Mouse (Mus musculus) telencephalon, adult 2 months (tissue): ENCODE measurements at regions not wholly inside any gene's neighbourhood (a gene's known extent, or its start where the extent isn't known, plus 50 kb on each side); places are given as distances from the start of the nearest gene placed in this dataset.

Experiments
- DNase-seq: peaks from one replicate; pipeline ENCODE4 v3.0.0-alpha.2; 2011; ENCODE audit warnings: low read depth, low spot score

GRCm38 (mm10) chr6:106876690-106877089 lies 76.8 kb upstream of the Crbn start:
- DNase-seq = no peak

DNA sequence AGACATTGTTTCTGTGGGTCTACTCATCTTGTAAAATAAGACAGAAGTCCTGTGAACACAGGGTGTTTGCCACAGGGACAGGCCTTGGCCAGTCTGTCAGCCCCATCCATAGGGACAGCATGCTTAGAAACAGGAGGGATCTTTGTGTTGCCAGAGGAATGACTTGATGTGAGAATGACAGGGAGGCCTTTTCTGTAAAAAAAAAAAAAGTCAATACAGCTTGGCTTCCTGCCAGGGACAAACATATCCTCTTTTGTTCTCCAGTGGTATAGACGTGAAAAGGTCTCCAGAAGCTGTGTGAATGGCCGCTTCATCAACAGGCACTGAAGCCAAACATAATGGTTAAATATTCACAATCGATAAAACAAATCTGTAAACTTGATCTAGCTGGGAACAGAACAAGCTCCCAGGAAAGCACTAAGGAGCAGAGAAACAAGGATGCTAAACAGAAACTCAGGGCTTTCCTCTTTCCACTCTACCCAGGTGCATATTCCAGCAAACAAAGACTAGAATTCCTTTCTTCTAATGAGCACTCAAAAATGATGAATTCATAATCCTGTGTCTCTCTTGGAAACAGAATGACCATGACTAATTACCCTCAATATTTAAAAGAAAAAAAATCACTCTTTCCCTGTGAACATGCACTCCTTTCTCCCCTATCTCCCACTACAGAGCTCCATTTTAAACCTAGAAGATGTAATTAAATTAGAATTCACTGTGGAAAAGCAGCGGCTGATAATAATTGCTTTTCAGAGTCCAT lies 92.2 kb upstream of the Crbn start:
- no peak for DNase-seq

DNA sequence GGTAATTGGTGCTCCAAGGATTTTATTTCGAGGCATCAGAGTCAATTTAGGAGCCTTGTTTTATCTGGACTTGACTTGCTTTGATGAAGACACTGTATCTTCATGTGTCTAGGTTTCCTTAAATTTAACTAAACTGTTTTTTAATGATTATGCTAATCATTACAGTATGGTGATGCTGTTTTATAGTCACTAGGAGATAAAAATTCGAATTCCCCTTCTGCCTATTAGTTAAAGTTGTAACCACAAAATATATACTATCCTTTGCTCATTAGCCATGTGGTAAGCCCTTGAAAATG lies 92.7 kb upstream of the Crbn start:
- DNase-seq = no peak

DNA sequence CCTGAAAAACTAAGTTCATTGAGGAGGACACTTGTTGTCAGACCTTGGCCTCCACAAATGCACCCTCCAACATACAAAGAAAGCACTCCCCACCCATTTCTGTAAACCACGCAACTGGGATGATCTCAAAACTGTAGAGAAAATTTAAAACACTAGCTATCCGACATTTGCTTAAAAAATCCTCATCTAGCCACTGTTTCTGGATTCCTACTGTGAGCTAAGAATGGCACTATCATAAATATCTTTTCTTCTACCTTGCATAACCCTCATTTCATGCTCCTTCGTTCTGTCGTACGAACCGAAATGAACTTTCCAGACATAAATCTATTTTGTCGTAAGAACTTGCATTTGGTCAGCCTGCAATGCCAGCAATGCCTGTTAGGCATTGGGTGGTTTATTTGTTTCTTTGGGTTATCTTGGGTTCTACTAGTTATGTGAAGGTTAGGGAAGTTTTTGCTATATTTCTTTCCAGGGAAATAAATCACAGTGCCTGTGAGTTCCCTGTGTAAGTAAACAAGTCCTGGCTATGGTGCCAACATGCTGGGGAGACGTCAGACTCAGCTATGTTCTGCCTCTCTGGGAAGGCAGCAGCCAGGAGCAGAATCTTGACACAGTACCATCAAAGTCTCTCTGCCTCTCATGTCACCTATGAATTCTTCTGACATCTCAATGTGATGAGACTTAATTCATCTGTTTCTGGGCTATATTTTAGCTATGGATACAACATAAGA lies 104.2 kb upstream of the Crbn start:
- no peak for DNase-seq

- no peak for DNase-seq
Measured at GRCm38 (mm10) chr6:106915121-106915520, 115.2 kb upstream of the Crbn start.

DNA sequence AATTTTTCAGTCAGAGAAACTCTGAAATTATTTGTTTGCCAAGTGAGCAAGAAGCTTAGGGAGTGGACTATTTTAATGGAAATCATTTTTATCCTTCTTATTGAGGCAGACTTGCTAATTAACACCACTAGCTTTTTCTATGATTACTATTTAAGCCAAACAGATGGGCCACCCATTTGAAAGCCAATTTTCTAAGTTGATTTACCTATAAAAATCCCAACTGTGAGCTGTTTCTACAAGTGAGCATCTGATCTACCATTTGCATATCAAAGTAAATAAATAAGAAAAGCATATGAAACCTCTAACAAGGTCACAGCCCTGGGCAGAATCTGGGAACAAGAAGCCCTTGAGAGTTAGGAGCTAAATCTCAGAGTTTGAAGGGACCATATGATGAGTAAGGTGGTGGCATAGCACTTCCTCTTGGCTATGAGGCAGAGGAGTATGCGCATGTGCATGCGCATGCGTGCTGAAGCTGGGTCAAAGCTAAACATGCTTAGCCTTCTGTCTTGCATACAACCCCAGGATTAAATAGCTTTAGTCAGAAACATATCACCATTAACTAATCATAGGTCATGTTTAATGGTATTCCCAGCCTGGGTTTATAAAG lies 116.9 kb upstream of the Crbn start:
- DNase-seq = no peak

DNA sequence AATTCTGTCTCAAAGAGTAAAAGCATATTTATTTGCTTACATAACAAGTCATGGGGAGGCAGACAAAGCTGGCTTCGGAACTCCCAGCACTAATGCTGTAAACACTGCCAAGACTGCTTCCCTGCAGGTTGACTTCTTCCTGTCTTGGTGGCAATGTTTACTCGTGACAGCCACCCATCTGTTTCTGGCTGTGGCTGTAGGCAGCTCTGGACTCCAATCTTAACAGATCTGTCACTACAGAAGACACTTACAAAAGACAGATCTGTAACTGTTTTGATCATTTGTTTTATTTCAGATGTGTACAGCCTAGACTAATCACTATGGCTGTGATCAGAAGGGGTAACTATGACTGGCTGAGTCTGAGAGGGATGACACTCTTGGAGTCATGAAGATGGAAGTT lies 121.1 kb upstream of the Crbn start:
- no peak for DNase-seq

- no peak for DNase-seq
Measured at GRCm38 (mm10) chr6:106925486-106925885, 125.6 kb upstream of the Crbn start.

DNA sequence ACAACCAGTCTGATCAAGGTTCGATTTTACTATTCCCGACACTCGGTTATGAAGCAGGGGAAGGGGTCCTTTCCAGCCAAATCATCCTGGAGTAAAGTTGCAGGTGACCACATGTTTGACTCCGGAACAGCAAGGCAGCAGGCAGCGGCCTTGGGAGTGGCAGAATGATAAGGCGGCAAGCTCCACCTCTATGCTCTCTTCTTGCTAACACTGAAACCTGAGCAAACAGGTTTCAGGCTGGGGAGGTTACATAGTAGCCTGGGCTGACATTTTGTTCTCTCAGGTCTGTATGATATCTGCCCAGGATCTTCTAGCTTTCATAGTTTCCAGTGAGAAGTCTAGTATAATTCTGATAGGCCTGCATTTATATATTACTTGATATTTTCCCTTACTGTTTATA lies 133.7 kb upstream of the Crbn start:
- DNase-seq = no peak

GRCm38 (mm10) chr6:106946227-106946927 lies 146.5 kb upstream of the Crbn start:
- DNase-seq = no peak

- DNase-seq = no peak
Measured at GRCm38 (mm10) chr6:106950909-106951308, 151.0 kb upstream of the Crbn start.

DNA sequence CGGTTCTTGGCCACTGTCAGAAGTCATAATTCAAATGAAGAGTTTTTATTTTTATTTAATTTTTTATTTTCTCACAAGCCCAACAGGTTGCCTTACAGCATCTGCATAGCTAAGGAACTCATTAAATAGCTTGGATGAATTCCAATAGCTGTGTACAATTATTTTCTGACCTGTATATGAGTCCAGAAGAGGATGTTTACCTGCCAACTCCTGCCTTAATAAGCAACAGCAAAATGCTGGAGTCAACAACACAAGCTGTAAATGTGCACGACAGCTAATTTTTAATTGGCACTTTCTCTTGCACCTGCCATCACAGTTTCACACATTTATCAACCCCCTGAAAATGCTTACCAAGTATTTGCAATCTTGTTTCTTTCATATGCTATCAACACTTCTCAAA lies 161.4 kb upstream of the Crbn start:
- no peak for DNase-seq

DNA sequence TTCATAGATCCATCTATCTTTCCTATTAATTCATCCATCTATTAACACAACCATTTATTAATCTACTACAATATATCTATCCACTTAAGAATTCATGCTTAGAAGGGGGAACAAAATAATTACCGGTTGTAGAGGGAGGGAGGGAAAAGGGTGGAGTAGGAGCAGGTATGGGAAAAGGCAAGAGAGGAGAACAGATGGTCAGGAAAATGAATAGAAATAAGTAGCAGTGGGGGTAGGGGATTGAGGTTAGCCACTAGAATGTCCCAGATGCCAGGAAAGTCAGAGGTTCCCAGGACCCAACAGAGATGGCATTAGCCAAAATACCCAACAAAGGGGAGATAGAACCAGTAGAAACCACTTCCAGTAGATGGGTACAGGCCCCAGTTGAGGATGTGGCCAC lies 164.5 kb upstream of the Crbn start:
- no peak for DNase-seq

DNA sequence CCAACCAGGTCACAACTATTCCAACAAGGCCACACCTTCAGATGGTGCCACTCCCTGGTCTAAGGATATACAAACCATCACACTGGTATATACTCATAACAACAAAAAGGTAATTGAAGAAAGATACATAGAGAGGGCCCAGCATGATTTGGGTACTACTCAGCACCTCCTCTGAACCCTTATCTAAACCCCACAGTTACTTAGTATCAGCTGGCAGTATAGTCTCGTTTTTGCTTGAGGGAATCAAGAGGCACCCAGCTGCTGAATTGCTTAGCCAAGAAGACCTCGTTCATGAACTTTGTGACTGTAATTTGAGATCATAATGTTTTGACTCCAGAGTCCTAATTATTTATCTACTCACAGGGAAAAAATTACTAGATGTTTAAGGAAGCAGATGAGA lies 175.6 kb upstream of the Crbn start:
- no peak for DNase-seq

DNA sequence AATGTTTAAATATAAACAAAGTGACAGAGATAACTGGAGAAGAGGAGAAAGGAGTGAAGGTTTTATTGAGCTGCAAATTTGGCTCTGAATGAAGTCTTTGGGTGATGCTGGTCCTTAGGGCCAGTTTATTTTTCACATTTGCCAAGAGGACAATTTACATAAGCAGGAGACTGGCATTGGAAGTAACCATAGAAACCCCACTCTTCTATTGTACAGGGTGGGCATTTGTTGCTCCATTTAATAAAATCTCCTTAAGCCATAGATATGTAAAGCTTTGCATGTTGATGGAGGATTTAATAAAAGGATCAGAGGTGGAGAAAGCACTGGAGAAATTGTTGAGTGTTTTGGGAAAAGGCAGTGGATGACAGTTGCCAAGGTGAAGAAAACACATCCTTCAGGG lies 178.8 kb upstream of the Crbn start:
- DNase-seq = no peak

DNA sequence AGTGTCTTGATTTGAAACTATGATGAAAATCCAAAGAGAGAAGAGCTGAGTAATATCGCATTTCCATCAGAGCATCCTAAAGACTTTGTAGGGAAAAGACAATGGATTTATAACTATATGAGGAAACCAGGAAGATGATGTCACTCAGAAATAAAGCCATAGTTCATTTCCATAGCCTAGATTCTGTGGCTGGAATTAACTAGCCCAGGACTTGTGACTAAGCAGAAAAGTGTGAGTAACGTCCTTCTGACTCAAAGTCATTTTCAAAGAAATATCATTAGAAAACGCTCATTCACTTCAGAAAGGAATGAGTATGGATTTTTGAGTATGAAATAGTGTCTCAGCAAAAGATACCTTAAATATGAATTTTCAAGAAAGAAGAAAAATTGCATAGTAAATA lies 179.9 kb upstream of the Crbn start:
- DNase-seq = no peak

DNA sequence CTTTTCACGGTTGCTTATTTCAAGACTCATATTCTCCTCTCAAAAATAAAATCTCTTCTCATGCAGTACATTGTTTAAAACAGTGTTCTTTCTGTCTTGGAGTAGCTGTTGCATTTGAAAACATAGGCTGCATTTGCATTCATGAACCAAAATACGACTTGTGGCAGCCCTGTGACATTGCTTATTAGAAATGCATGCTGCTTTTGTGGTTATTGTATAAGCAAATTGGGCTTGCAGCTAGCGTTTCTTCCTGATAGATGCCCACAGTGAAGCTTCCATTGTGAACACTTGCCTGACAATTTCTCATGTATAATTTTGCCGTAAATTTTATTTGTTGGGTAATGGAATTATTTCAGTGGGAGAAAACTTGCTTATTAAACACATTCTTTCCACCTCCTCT lies 180.3 kb upstream of the Crbn start:
- DNase-seq = no peak

- DNase-seq = no peak
Measured at GRCm38 (mm10) chr6:106981232-106981631, 181.4 kb upstream of the Crbn start.

DNA sequence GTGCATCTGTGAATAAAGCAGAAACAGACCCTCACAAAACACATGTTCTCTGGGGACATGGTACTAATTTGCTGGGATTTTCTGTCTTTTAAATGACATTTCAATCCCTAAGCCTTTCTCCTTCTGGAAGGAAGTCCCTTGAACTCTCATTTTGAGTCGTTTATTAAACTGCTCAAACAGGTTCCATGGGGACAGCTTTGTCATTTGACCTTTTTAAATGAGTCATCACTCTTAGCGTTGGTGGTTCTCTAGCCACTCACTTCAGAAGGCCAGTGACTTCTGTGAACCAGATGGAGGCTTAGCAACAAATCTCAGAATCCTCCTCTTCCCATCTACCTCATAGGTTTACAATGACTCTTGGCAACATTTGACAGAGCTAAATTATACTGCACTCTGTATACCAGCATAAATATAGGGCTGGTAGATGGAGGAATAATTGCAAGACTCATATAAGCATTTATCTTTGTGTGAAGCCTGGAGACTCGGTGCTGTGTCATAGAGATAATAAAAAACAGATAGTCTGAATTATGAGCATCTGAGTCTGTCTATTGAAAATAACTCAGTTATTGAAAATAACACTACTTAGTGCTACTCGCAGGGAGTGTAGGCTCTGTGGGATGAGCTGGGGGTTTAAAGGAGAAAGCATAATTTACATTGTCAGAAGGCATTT lies 185.4 kb upstream of the Crbn start:
- DNase-seq = no peak

GRCm38 (mm10) chr6:106991586-106991985 lies 191.7 kb upstream of the Crbn start:
- DNase-seq = no peak

GRCm38 (mm10) chr6:107004406-107005120 lies 204.7 kb upstream of the Crbn start:
- DNase-seq = no peak
